Mouse (Mus musculus): Measurements from ENCODE around the gene Strn. TPM values are rescaled to one million over a fixed set of nuclear protein-coding genes. Genes with fewer than 3 reads are reported as not detected.

Gene Strn
- polyA plus RNA-seq, 1 experiment from 2014 or later = 7.3 TPM

DNA sequence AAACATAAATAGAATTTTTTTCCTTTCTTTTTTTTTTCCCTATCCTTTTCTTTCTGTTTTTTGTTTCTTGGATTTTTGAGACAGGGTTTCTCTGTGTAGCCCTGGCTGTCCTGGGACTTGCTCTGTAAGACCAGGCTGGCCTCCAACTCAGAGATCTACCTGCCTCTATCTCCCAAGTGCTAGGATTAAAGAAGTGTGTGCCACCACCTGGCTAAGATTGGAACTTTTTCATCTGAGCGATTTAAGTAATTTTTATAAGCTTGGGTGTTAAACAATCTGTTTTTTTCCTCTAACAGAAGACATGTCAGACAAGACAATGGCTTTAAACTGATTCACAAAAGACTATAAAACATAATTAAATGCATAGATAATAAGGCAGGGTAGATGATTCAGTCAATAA lies 1.4 kb upstream of the Strn start:
- H3K9me3 ChIP-seq = no peaks in the 10 kb centered on the region
- peaks cover 12% of the 10 kb centered on the region for H3K4me1 ChIP-seq
- H3K4me2 ChIP-seq (replicated peaks) = no peak overlapping the region
- H3K9ac ChIP-seq = no peak overlapping the region
- no peaks in the 10 kb centered on the region for H3K27me3 ChIP-seq
- 37% methylated on average over 1 of the region's 1 CpGs for WGBS
- H3K4me3 ChIP-seq = no peak overlapping the region
- H3K36me3 ChIP-seq = no peaks in the 10 kb centered on the region
- ATAC-seq (ENCODE audit: insufficient number of reproducible peaks, insufficient read depth, low FRiP score, low TSS enrichment) = no peak
- no peak overlapping the region for H3K27ac ChIP-seq

DNA sequence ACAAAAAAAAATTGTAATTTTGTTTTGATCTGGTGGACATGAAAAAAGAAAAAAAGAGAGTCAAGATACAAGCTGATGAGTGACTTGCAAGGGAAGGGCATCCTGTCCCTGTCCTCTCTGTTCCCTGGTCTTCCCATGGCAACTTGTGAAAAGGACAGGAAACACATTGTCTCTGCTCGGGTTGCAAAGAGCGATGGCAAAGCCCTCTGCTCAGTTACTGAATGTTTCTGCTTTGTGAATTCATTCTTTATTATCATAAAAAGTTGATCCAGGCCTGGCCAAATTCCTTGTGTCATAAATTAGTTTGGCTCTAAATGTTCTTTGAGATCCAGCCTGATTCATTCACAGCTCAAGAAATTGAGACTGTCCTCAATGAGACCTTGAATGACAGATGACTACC lies 775 bp upstream of the Strn start:
- Histone ChIP-seq H3K36me3 (no peaks in the 10 kb centered on the region), H3K27ac (no peak overlapping the region), H3K4me1 (peaks cover 12% of the 10 kb centered on the region), H3K27me3 (no peaks in the 10 kb centered on the region), H3K4me2 (replicated peaks) (no peak overlapping the region), H3K4me3 (no peak overlapping the region), H3K9me3 (no peaks in the 10 kb centered on the region), H3K9ac (no peak overlapping the region)
- no peak for ATAC-seq (ENCODE audit: insufficient number of reproducible peaks, insufficient read depth, low FRiP score, low TSS enrichment)
- WGBS = 30% methylated on average over 2 of the region's 2 CpGs

DNA sequence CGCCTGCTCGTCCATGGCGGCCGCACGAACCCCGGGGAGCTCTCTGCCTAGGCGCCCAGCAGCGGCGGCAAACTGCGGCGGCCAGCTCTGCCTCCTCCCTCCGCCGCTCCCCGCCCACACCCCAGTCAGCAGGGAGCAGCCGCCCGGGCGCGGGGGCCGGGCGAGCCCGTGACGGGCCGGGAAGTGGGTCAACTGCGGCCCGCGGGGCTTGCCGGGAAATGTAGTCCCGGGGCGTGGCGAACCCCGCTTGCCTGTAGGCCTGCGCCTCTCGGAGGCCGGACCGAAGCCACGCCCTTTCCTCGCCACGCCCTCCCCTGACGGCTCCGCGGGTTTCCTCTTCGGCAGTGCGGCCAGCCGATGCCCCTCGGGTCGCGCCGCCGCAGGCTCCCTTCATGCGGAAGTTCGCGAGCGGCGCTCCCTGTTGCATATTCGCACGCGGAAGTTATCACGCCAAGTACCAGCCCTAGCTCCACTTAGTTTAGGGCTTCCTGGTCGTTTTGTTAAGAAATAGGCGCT lies 465 bp downstream of the Strn start:
- under 1% methylated on average over 58 of the region's 60 CpGs for WGBS
- Histone ChIP-seq H3K4me3 (peak overlapping the region; percentile 85), H3K36me3 (no peaks in the 10 kb centered on the region), H3K27me3 (no peaks in the 10 kb centered on the region), H3K4me2 (replicated peaks) (peak overlapping the region; percentile 76), H3K4me1 (peaks cover 12% of the 10 kb centered on the region), H3K27ac (peak overlapping the region; percentile 93), H3K9ac (peak overlapping the region; percentile 93), H3K9me3 (no peaks in the 10 kb centered on the region)
- ATAC-seq (ENCODE audit: insufficient number of reproducible peaks, insufficient read depth, low FRiP score, low TSS enrichment) = peak; percentile 99

DNA sequence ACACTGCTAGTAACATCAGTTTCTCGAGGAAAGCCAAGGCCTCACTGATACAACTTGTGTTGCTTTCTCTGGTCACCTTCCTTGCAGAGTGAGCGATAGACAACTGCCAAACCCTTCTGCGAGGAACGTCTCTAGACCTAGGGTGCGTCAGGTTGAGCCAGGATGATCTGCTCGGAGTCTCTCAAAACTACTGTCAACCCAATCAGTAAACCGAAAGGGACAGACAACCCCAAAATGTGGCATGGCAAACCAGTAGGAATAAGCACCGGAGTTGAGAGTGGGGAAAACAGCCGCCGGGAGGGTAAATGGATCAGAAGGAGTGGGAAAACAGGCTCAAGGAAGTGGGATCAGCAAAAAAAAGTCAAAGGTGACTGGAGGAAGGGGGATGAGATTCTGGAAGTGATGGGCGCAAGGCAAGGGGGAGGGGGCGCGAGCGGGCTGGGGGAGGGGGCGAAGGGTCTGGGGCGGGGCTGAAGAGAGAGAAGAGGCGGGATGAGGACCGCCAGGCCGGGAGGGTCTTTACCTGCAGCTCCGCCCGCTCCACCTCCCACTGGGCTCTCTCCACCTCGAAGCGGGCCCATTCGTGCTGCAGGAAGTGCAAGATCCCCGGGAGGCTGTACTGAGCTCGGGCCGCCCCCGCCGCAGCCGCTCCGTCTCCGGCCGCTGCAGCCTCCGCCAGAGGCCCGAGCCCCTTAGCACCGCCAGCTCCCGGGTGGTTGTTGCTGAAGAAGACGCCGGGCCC lies 1.1 kb downstream of the Strn start:
- Histone ChIP-seq H3K27ac (peak overlapping the region; percentile 93), H3K4me2 (replicated peaks) (peak overlapping the region; percentile 76), H3K4me3 (peak overlapping the region; percentile 85), H3K9ac (peak overlapping the region; percentile 93), H3K27me3 (no peaks in the 10 kb centered on the region), H3K36me3 (no peaks in the 10 kb centered on the region), H3K4me1 (peaks cover 12% of the 10 kb centered on the region), H3K9me3 (no peaks in the 10 kb centered on the region)
- ATAC-seq (ENCODE audit: insufficient number of reproducible peaks, insufficient read depth, low FRiP score, low TSS enrichment) = peak; percentile 87
- under 1% methylated on average over 32 of the region's 39 CpGs for WGBS

DNA sequence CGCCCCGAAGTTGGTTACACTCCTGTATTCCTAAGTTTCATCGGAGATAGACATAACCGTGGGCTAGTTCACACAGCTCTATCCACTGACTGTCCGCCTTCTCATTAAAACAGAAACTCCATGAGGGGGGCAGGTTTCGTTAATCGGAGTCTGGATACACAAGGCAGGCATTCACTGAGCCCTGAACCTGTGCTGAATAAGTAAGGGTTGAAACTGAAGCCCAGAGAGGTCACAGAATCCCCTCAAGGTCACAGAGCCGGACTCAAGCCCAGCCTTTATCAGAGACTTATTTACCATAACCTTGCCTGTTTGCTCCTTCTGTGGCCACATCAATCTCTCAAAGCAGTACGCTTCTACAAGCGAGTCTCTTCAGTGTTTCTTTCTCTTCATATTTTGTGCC lies 2.2 kb downstream of the Strn start:
- no peak for ATAC-seq (ENCODE audit: insufficient number of reproducible peaks, insufficient read depth, low FRiP score, low TSS enrichment)
- H3K9me3 ChIP-seq = no peaks in the 10 kb centered on the region
- WGBS = 63% methylated on average over 10 of the region's 10 CpGs
- no peaks in the 10 kb centered on the region for H3K36me3 ChIP-seq
- H3K4me3 ChIP-seq = no peak overlapping the region
- H3K4me1 ChIP-seq = peaks cover 12% of the 10 kb centered on the region
- peak overlapping the region; percentile 76 for H3K4me2 ChIP-seq (replicated peaks)
- no peak overlapping the region for H3K9ac ChIP-seq
- H3K27me3 ChIP-seq = no peaks in the 10 kb centered on the region
- H3K27ac ChIP-seq = no peak overlapping the region

DNA sequence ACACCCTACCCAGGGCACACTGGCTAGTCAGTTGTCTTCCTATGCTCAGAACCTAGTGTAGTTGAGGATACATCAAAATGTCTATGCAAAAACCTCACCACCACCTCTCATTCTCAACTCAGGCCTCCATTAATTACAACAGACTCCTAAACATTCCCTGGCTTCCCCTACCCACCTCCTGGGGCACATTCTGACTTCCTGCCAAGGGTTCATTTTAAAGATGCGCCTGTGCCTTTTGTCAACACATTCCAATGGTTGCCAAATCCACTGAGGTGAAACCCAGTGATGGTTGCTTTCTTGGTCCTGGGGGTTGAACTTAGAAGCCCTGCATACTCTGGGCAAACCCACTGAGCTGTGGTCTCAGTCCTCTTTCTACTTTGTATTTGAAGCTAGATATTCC lies 4.9 kb downstream of the Strn start:
- no peaks in the 10 kb centered on the region for H3K36me3 ChIP-seq
- ATAC-seq (ENCODE audit: insufficient number of reproducible peaks, insufficient read depth, low FRiP score, low TSS enrichment) = no peak
- no peaks in the 10 kb centered on the region for H3K27me3 ChIP-seq
- H3K4me3 ChIP-seq = no peak overlapping the region
- H3K4me1 ChIP-seq = peaks cover 12% of the 10 kb centered on the region
- no peak overlapping the region for H3K4me2 ChIP-seq (replicated peaks)
- H3K9ac ChIP-seq = no peak overlapping the region
- H3K27ac ChIP-seq = no peak overlapping the region
- 44% methylated on average over 1 of the region's 1 CpGs for WGBS
- no peaks in the 10 kb centered on the region for H3K9me3 ChIP-seq

DNA sequence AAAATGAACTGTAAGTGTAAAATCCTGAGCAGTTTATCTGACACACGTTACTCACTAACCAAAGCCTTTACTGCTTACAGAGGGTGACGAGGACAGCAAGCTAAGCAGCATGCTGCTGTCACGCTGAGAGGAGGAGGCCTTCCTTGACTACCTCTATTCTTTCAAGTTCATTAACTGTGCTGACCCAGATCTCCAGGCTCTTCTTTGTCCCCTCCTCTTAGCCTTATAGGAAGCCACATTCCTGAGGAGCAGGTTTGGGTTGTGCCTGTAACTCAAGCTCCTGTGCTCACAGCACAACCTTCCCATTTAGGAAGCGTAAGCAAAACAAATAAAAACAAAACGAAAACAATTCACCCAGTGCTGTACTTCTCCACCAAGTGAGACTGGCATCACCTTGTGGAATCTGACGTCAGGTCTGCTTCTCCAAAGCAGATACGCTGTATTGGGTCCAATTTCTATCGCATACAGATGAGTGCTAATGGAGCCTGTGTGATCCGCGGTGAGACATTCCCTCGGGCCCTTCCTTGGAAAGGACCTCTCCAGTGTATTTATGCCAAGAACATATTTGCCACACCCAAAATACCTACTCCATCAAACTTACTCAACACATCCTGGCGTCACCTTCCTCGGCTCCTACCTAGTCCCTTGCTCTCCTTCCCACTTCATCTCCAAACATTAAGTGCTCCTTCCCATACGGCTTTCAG lies 10.1 kb downstream of the Strn start:
- Histone ChIP-seq H3K4me1 (no peaks in the 10 kb centered on the region), H3K4me2 (replicated peaks) (no peak overlapping the region), H3K27me3 (no peaks in the 10 kb centered on the region), H3K9ac (no peak overlapping the region), H3K27ac (no peak overlapping the region), H3K9me3 (no peaks in the 10 kb centered on the region), H3K36me3 (no peaks in the 10 kb centered on the region), H3K4me3 (no peak overlapping the region)
- no peak for ATAC-seq (ENCODE audit: insufficient number of reproducible peaks, insufficient read depth, low FRiP score, low TSS enrichment)
- WGBS = 76% methylated on average over 14 of the region's 14 CpGs

DNA sequence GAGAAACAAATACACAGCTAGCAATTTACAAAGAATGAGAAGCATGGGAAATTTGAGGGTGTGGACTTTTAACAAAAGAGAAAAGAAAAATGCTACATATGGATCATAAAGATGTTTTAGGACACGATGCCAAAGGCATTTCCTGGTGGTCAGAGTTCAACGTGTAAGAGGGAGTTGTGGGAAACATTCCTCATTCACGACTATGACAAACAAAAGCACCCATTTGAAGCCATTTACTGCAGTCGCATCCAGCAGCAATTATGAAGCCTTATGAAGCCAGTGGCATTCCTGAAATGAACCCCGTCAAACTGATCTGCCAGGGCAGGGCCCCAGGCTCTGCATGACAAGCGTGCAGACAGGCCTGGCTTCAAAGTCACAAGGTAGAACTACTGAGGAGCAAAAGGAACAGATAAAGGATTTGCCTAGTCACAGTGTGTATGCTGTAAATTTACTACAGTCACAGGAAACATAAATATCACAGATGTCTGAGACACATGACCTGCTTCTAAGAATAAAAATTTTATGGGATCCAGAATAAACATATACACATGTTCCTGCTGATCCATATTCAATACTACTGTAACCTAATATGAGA lies 12.4 kb downstream of the Strn start:
- H3K9me3 ChIP-seq = no peaks in the 10 kb centered on the region
- WGBS = 45% methylated on average over 6 of the region's 6 CpGs
- no peak overlapping the region for H3K4me2 ChIP-seq (replicated peaks)
- H3K36me3 ChIP-seq = no peaks in the 10 kb centered on the region
- no peak overlapping the region for H3K27ac ChIP-seq
- no peak overlapping the region for H3K4me3 ChIP-seq
- no peaks in the 10 kb centered on the region for H3K27me3 ChIP-seq
- H3K4me1 ChIP-seq = no peaks in the 10 kb centered on the region
- H3K9ac ChIP-seq = no peak overlapping the region
- no peak for ATAC-seq (ENCODE audit: insufficient number of reproducible peaks, insufficient read depth, low FRiP score, low TSS enrichment)

DNA sequence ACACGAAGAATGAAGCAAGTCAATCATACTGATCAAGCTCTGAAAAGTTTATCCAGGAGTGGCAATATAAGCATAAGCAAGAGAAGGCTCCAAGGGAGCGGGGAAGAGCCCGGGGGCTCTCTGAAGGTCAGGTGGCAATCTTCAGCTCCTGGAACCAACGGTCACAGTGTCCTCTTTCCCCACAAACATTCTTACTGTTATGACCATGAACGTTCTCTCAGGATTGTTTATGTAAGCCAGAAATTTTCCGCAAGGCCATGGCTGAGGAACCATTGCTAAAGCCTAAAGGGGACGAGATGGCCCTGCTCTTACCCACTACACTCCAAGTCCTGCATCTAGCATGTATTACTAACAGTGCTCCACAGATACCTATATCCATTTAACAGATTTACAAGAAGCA lies 15.3 kb downstream of the Strn start:
- no peak overlapping the region for H3K4me3 ChIP-seq
- no peaks in the 10 kb centered on the region for H3K4me1 ChIP-seq
- H3K4me2 ChIP-seq (replicated peaks) = no peak overlapping the region
- peaks cover 7% of the 10 kb centered on the region; the same call in 1 of the 2 replicates for H3K36me3 ChIP-seq
- no peaks in the 10 kb centered on the region for H3K9me3 ChIP-seq
- H3K9ac ChIP-seq = no peak overlapping the region
- no peak overlapping the region for H3K27ac ChIP-seq
- WGBS = 85% methylated on average over 7 of the region's 7 CpGs
- no peak for ATAC-seq (ENCODE audit: insufficient number of reproducible peaks, insufficient read depth, low FRiP score, low TSS enrichment)
- no peaks in the 10 kb centered on the region for H3K27me3 ChIP-seq

DNA sequence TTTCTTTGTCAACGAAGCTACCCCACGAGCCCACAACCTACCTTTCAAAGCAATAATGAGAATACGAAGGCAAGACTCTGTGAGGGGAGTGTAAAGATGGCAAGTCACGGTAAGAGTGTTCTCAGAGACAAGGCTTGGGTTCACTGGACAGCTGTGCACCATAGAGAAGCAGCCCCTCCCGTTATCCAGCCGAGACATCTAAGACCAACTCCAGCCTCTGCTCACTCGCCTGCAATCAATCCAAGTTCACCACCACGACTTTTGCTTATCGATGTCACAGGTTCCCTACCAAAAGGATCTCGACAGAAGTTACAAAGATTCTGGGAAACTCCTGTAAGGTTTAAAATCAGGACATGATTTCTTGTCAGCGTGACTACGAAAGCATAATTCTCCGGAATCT lies 17.9 kb downstream of the Strn start:
- H3K4me3 ChIP-seq = no peak overlapping the region
- H3K4me2 ChIP-seq (replicated peaks) = no peak overlapping the region
- H3K27me3 ChIP-seq = no peaks in the 10 kb centered on the region
- no peaks in the 10 kb centered on the region for H3K4me1 ChIP-seq
- H3K27ac ChIP-seq = no peak overlapping the region
- no peak for ATAC-seq (ENCODE audit: insufficient number of reproducible peaks, insufficient read depth, low FRiP score, low TSS enrichment)
- H3K9me3 ChIP-seq = no peaks in the 10 kb centered on the region
- H3K36me3 ChIP-seq = peaks cover 7% of the 10 kb centered on the region; the same call in 1 of the 2 replicates
- no peak overlapping the region for H3K9ac ChIP-seq
- 88% methylated on average over 13 of the region's 13 CpGs for WGBS

DNA sequence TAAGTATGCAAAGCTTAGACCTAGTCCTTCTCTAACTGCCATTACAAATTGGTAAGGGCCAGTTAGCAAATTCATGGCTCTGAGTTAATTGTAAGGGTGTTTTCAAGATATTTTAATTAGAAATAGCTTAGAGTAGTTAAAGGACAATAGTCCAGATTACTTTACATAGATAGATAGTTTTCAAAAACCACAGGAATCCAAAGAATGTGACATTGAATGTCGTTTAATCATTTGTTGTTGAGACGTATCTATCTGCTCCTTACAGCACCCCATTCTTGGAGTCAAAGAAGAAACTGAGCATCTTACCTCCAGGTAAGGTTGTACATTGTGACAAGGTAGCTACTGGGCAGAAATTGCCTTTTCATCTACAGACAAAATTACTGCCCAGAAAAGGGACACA lies 26.7 kb downstream of the Strn start:
- H3K27me3 ChIP-seq = no peaks in the 10 kb centered on the region
- no peak overlapping the region for H3K4me3 ChIP-seq
- no peaks in the 10 kb centered on the region for H3K9me3 ChIP-seq
- ATAC-seq (ENCODE audit: insufficient number of reproducible peaks, insufficient read depth, low FRiP score, low TSS enrichment) = no peak
- no peak overlapping the region for H3K4me2 ChIP-seq (replicated peaks)
- 62% methylated on average over 2 of the region's 2 CpGs for WGBS
- H3K4me1 ChIP-seq = no peaks in the 10 kb centered on the region
- H3K9ac ChIP-seq = no peak overlapping the region
- H3K36me3 ChIP-seq = no peaks in the 10 kb centered on the region
- no peak overlapping the region for H3K27ac ChIP-seq

DNA sequence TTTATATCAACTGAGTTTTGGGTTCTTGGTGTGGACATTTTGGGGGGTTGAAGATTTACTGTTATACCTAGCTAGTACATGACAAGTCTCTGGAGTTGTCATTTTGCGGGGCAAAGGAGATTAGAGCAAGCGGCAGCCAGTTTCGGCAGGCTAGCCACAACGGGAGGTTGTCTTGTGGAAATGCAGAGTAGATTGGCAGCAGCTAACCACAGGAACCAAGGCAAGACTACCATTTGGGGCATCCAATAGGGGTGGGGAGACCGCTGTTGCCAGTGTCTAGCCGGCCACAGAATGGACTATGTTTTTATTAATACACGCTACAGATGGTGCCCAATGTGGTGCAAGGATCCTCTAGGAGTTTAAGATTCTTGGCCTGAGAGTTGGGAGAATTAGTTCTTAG lies 28.6 kb downstream of the Strn start:
- no peaks in the 10 kb centered on the region for H3K4me1 ChIP-seq
- no peak overlapping the region for H3K4me3 ChIP-seq
- H3K27me3 ChIP-seq = no peaks in the 10 kb centered on the region
- no peak overlapping the region for H3K27ac ChIP-seq
- 81% methylated on average over 7 of the region's 7 CpGs for WGBS
- H3K4me2 ChIP-seq (replicated peaks) = no peak overlapping the region
- no peak overlapping the region for H3K9ac ChIP-seq
- H3K9me3 ChIP-seq = no peaks in the 10 kb centered on the region
- H3K36me3 ChIP-seq = no peaks in the 10 kb centered on the region
- no peak for ATAC-seq (ENCODE audit: insufficient number of reproducible peaks, insufficient read depth, low FRiP score, low TSS enrichment)

All from embryonic facial prominence, embryonic 12.5 days (tissue).